Mouse (Mus musculus): ENCODE data around the gene Calml3. TPM values are rescaled to one million over a fixed set of nuclear protein-coding genes. Genes with fewer than 3 reads are reported as not detected.

Calml3 gene
- polyA plus RNA-seq, 1 experiment, result 81.6 TPM

DNA sequence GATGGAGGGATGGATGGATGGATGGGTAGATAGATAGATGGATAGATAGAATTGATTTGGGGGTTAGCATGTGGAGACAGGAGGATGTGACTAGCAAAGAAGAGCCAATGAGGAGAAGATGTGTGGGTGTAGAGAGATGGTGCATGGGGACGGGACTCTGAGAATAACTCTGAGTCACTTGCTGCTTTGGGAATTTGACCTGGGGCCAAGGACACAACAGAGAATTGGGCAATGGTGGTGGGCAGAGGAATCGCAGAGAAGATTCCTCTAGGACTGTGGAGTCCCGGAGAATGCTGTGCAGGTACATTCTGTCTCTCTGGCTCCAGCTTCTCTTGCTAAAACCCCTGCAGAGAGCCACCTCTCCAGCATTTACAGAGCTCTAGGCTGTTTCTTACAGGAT, 29.8 kb downstream of the Calml3 start:
- TF ChIP-seq POLR2A (IDR thresholded peaks at IDR 0.05; ENCODE audit: borderline replicate concordance, extremely low read depth, low read depth, low read length), result no peak
- no peak for TF ChIP-seq CTCF (IDR thresholded peaks at IDR 0.05; ENCODE audit: insufficient read depth, low read length)
- WGBS, result 66% methylated on average over 3 of the region's 3 CpGs
- no peak for DNase-seq
- H3K4me1 ChIP-seq (ENCODE audit: control insufficient read depth, insufficient read depth, low read length), result peaks cover 11% of the 10 kb centered on the region
- H3K4me3 ChIP-seq (replicated peaks; ENCODE audit: extremely low read depth, low read depth, low read length), result no peak overlapping the region

DNA sequence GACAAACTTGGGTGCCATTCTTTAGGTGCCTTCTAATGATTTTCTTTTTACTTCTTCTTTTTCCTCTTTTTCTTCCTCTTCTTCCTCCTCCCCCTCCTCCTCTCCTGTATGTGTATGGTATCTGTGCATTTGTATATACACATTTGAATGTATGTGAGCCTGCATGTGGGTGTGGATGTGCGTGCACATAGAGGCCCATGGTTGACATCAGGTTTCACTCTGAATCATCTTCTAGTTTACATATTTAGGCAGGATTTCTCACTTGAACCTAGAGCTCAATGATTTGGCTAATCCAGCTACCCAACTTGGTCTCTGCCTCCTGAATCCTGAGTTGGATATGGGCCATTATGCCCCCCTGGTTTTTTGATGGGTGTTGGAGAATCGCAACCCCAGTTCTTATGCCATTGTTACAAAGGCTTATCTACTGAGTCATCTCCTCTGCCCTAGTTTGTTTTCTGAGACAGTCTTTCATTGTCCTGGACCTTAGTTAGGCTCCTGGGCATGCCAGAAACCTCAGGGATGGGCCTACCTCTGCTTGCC, 30.9 kb downstream of the Calml3 start:
- peaks cover 19% of the 10 kb centered on the region for H3K4me1 ChIP-seq (ENCODE audit: control insufficient read depth, insufficient read depth, low read length)
- 82% methylated on average over 2 of the region's 2 CpGs for WGBS
- H3K4me3 ChIP-seq (replicated peaks; ENCODE audit: extremely low read depth, low read depth, low read length), result no peak overlapping the region
- TF ChIP-seq CTCF (IDR thresholded peaks at IDR 0.05; ENCODE audit: insufficient read depth, low read length) (no peak), POLR2A (IDR thresholded peaks at IDR 0.05; ENCODE audit: borderline replicate concordance, extremely low read depth, low read depth, low read length) (no peak)
- no peak for DNase-seq

DNA sequence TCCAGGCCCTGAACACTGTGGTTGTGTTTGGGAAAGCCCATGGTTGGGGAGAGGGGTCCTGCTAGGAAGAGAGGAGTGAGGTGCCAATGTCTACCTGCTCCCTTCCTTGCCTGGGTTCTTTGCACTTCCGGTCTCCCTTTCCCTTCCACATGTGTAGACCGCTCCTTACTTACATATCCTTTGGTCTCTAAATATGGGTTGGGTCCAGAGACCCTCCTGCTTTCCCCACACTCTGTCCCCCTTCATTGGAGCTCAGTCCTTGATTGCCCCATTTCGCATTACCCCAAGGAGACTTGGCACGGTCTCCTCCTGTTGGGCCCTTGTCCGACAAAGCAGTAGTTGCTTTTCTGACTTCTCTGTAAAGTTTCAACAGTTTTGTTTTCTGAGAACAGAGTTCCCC, 32.9 kb downstream of the Calml3 start:
- TF ChIP-seq POLR2A (IDR thresholded peaks at IDR 0.05; ENCODE audit: borderline replicate concordance, extremely low read depth, low read depth, low read length) (no peak), CTCF (IDR thresholded peaks at IDR 0.05; ENCODE audit: insufficient read depth, low read length) (no peak)
- no peak for DNase-seq
- 84% methylated on average over 5 of the region's 5 CpGs for WGBS
- Histone ChIP-seq H3K4me3 (replicated peaks; ENCODE audit: extremely low read depth, low read depth, low read length) (no peak overlapping the region), H3K4me1 (ENCODE audit: control insufficient read depth, insufficient read depth, low read length) (peaks cover 21% of the 10 kb centered on the region)

DNA sequence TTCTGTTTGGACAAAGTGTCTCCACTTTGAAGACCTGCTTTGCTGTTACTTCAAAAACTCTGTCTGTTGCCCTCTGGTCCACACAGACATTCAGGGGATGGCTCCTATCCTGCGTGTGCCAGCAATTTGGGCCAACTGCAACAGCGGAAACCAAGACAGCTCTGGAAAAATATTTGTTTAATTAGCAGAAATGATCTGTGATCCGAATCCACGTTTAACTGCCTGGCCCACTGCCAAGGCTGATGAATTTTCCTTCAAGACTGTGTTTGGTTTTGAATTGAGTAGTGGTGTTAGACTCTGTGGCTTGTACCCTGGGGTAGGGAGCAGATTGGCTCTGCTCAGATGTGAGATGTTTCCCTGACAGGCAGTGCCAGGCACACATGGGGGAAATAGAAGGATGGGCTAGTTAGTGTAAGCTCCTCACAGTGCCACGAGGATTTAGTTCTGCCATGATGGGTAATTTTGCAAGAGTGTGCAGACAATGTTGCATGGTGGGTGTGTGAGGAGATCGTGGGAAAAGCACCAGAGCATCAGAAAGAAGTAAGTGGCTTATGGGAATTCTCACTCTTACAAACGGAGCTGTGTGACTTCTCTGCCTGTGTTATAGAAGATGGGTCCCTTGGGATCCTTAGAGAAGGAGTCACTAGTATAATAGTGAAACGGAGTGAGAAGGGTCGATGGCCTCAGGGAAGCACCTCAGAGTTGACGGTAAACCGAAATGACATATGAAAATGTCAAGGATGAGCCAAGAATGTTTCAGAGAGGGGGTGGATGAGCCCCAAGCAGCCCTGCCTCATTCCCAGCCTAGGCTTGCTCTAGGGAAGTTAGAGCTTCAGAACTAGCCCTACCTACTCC, 33.7 kb downstream of the Calml3 start:
- Histone ChIP-seq H3K4me3 (replicated peaks; ENCODE audit: extremely low read depth, low read depth, low read length) (no peak overlapping the region), H3K4me1 (ENCODE audit: control insufficient read depth, insufficient read depth, low read length) (peaks cover 21% of the 10 kb centered on the region)
- peak; percentile 54 for DNase-seq
- TF ChIP-seq CTCF (IDR thresholded peaks at IDR 0.05; ENCODE audit: insufficient read depth, low read length) (no peak), POLR2A (IDR thresholded peaks at IDR 0.05; ENCODE audit: borderline replicate concordance, extremely low read depth, low read depth, low read length) (no peak)
- 46% methylated on average over 11 of the region's 11 CpGs for WGBS

DNA sequence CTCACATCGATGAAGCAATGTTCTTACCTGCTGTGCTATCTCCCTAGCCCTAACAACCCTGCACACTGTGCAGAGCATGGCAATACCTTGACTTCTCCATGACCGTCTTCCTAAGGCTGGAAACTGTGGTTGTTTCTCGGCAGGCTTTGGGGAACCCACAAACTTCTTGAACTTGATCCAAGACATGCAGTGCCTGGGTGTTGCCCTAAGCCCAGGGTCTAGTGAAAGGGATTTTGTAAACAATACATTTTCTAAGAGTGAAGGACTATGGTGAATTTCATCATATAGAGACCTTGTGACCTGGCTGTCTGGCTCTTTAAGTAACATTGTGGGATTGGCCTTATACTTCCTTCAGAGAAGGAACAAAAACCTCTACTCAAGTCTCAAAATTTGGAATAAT, 34.6 kb downstream of the Calml3 start:
- 48% methylated on average over 3 of the region's 3 CpGs for WGBS
- Histone ChIP-seq H3K4me1 (ENCODE audit: control insufficient read depth, insufficient read depth, low read length) (peaks cover 21% of the 10 kb centered on the region), H3K4me3 (replicated peaks; ENCODE audit: extremely low read depth, low read depth, low read length) (no peak overlapping the region)
- DNase-seq, result no peak
- TF ChIP-seq POLR2A (IDR thresholded peaks at IDR 0.05; ENCODE audit: borderline replicate concordance, extremely low read depth, low read depth, low read length) (no peak), CTCF (IDR thresholded peaks at IDR 0.05; ENCODE audit: insufficient read depth, low read length) (no peak)

DNA sequence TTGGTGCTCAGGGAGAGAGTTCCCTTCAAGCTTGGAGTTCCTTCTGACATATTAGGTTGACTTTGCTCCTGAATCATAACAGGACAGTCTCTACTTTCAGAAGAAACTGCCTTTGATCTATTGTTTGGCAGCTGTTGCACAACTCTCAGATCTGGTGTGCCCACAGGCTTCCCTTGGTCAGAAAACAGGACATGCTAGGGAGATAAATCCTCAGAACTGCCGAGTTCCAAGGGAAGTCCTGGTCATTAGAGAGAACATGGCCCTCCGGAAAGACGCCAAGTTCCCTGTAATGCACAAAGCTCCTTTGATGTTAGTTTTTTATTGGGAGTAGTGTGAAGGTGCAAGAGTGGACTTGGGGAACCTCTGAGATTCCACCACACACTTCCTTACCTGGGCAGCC, 35.5 kb downstream of the Calml3 start:
- peaks cover 21% of the 10 kb centered on the region for H3K4me1 ChIP-seq (ENCODE audit: control insufficient read depth, insufficient read depth, low read length)
- H3K4me3 ChIP-seq (replicated peaks; ENCODE audit: extremely low read depth, low read depth, low read length), result no peak overlapping the region
- no peak for TF ChIP-seq POLR2A (IDR thresholded peaks at IDR 0.05; ENCODE audit: borderline replicate concordance, extremely low read depth, low read depth, low read length)
- TF ChIP-seq CTCF (IDR thresholded peaks at IDR 0.05; ENCODE audit: insufficient read depth, low read length), result no peak
- 45% methylated on average over 3 of the region's 3 CpGs for WGBS
- DNase-seq, result no peak

DNA sequence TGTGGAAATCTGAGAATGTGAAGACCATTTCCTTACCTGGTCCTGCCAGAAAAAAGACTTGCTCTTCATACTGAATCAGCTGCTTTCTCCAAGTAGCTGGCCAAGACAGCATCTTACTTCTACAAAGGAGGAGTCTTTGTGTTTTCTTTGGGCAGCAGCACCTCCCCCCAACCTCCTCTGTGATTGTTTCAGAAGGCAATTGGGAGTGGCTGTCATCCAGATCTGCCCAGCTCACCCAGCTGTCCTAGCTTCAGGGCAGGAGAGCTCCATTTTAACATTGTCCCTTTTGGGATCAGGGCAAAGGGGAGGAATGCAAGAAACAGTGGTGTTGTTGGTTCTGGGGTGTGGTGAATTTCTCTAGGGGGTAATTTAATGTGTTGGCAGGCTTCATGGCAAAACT, 37.0 kb downstream of the Calml3 start:
- H3K4me1 ChIP-seq (ENCODE audit: control insufficient read depth, insufficient read depth, low read length), result peaks cover 21% of the 10 kb centered on the region
- TF ChIP-seq CTCF (IDR thresholded peaks at IDR 0.05; ENCODE audit: insufficient read depth, low read length) (no peak), POLR2A (IDR thresholded peaks at IDR 0.05; ENCODE audit: borderline replicate concordance, extremely low read depth, low read depth, low read length) (no peak)
- H3K4me3 ChIP-seq (replicated peaks; ENCODE audit: extremely low read depth, low read depth, low read length), result no peak overlapping the region
- DNase-seq, result no peak

DNA sequence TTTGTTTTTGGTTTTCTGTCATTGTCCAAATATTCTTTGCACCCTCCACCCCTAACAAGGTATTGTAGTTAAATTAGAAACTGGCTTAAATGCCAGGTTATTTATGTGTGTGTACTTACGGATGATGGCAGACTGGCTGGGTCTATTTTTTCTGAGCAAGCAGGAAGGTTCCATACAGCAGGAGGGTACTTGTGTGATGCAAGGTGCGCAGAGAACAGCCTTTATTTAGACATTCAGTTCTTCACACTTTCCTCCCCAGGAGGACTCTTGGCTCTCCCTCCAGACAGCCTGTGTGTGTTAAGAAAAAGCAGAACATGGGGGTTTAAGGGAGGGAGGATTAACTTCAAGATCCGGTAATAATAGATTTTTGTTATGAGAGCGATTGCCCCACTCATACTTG, 38.3 kb downstream of the Calml3 start:
- TF ChIP-seq POLR2A (IDR thresholded peaks at IDR 0.05; ENCODE audit: borderline replicate concordance, extremely low read depth, low read depth, low read length) (no peak), CTCF (IDR thresholded peaks at IDR 0.05; ENCODE audit: insufficient read depth, low read length) (no peak)
- WGBS, result 61% methylated on average over 4 of the region's 4 CpGs
- H3K4me3 ChIP-seq (replicated peaks; ENCODE audit: extremely low read depth, low read depth, low read length), result no peak overlapping the region
- no peak for DNase-seq
- peaks cover 21% of the 10 kb centered on the region for H3K4me1 ChIP-seq (ENCODE audit: control insufficient read depth, insufficient read depth, low read length)

DNA sequence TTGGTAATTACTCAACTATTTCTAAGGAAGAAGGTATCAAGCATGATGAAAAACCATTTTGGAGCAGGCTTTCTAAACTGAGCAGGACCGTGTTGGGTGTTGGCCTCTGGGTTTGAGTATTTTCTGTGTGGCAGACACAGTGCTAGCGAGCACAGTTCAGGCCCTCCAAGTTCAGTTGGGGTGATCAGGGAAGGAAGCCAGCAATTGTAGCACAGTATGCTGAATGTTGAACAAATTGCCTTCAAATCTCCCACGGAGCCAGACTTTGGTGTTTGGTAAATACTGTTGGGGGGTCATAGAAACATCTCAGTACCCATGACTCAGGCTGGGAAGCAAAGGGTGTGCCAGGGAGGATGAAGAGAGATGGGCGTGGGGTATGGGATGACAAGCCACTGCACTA, 43.0 kb downstream of the Calml3 start:
- TF ChIP-seq POLR2A (IDR thresholded peaks at IDR 0.05; ENCODE audit: borderline replicate concordance, extremely low read depth, low read depth, low read length) (no peak), CTCF (IDR thresholded peaks at IDR 0.05; ENCODE audit: insufficient read depth, low read length) (no peak)

DNA sequence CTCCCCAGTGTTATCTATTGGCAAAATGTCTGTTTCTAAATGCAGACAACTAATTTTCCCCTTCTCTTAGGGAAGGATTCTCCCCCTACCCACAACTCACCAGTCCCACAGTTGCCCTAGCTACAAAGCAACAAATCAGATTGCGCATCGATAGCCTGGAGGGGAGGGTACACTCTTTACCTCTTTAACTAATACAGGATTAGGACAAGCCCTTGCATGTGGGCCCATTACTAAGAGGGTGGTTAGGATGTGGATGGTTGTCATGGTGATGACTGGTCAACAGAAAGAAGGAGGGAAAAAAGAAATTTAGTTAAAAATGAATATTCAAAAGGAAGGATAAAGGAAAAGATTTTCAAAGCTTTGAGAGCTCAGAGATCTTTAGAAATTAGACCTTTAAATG, 45.8 kb downstream of the Calml3 start:
- no peaks in the 10 kb centered on the region for H3K4me1 ChIP-seq (ENCODE audit: control insufficient read depth, insufficient read depth, low read length)
- DNase-seq, result no peak
- 95% methylated on average over 2 of the region's 2 CpGs for WGBS
- no peak overlapping the region for H3K4me3 ChIP-seq (replicated peaks; ENCODE audit: extremely low read depth, low read depth, low read length)
- TF ChIP-seq CTCF (IDR thresholded peaks at IDR 0.05; ENCODE audit: insufficient read depth, low read length), result no peak

More for the DNA sequence above, 43.0 kb downstream of the Calml3 start:
- DNase-seq, result no peak
- 74% methylated on average over 4 of the region's 4 CpGs for WGBS
- no peak overlapping the region for H3K4me3 ChIP-seq (replicated peaks; ENCODE audit: extremely low read depth, low read depth, low read length)
- no peaks in the 10 kb centered on the region for H3K4me1 ChIP-seq (ENCODE audit: control insufficient read depth, insufficient read depth, low read length)
